Comparison of ENCODE assay signal across 9 mouse cellular contexts in genomic region chr2:131955264-131955663, GRCm38 (mm10). TPM values are rescaled to one million over a fixed set of nuclear protein-coding genes. Genes with fewer than 3 reads are reported as not detected.
A peak's percentile ranks its signal among the peaks of the same experiment; 100 is the strongest.
DNase-seq lines count a peak whose midpoint lies in the region; ATAC-seq lines count a peak whose summit lies in the region.
"Had no signal": no experiment of that assay in that cellular context is flagged by ENCODE, and none has a peak within 500 bp of the region (broad histone marks: within the 10 kb centered on the region; RNA-seq: fewer than 3 reads in every experiment).

No protein-coding gene starts in this region.

- peaks cover 27% of the 10 kb centered on the region for H3K4me1 ChIP-seq in forebrain, embryonic 10.5 days
- peaks cover 4% of the 10 kb centered on the region; the same call in 1 of the 2 replicates for H3K4me1 ChIP-seq in liver, embryonic 16.5 days (ENCODE audit: control insufficient read depth, low read depth, low read length)
- H3K4me1 ChIP-seq in neural tube, embryonic 11.5 days (ENCODE audit: control insufficient read depth, insufficient read depth, low read length) = no peaks in the 10 kb centered on the region

- no peak overlapping the region for H3K9ac ChIP-seq in liver, embryonic 16.5 days (ENCODE audit: low read depth, low read length)
- no peak overlapping the region for H3K9ac ChIP-seq in neural tube, embryonic 11.5 days (ENCODE audit: low read length)

- WGBS in forebrain, embryonic 10.5 days = 9% methylated on average over 17 of the region's 17 CpGs
- 3% methylated on average over 17 of the region's 17 CpGs for WGBS in liver, embryonic 16.5 days (ENCODE audit: insufficient replicate concordance)
- 7% methylated on average over 17 of the region's 17 CpGs for WGBS in neural tube, embryonic 11.5 days

- intact Hi-C loops in left cerebral cortex, postnatal 4 days (cut with DNase I) = no loop called here

- no peaks in the 10 kb centered on the region for H3K36me3 ChIP-seq in forebrain, embryonic 10.5 days (replicated peaks)
- H3K36me3 ChIP-seq in liver, embryonic 16.5 days (ENCODE audit: control insufficient read depth, insufficient read depth) = no peaks in the 10 kb centered on the region
- no peaks in the 10 kb centered on the region for H3K36me3 ChIP-seq in neural tube, embryonic 11.5 days (ENCODE audit: control insufficient read depth, insufficient read depth, low read length)

- no peak for ATAC-seq in liver, embryonic 16.5 days (ENCODE audit: low read depth)
- peak; percentile 73 for ATAC-seq in neural tube, embryonic 11.5 days (ENCODE audit: insufficient read depth, low FRiP score, low TSS enrichment)

- peaks cover 60% of the 10 kb centered on the region for H3K27me3 ChIP-seq in forebrain, embryonic 10.5 days (ENCODE audit: poor library complexity, severe bottlenecking)
- peaks cover 19% of the 10 kb centered on the region for H3K27me3 ChIP-seq in liver, embryonic 16.5 days (ENCODE audit: control insufficient read depth, insufficient read depth, low read depth, low read length)
- peaks cover 21% of the 10 kb centered on the region for H3K27me3 ChIP-seq in neural tube, embryonic 11.5 days (ENCODE audit: control insufficient read depth, insufficient read depth, low read length)

- peak overlapping the region; percentile 58 for H3K4me2 ChIP-seq in liver, embryonic 16.5 days (ENCODE audit: low read depth, low read length)
- peak overlapping the region; percentile 52 for H3K4me2 ChIP-seq in neural tube, embryonic 11.5 days (ENCODE audit: low read depth)

- no peaks in the 10 kb centered on the region for H3K9me3 ChIP-seq in forebrain, embryonic 10.5 days
- H3K9me3 ChIP-seq in liver, embryonic 16.5 days (replicated peaks; ENCODE audit: control insufficient read depth, low read length) = no peaks in the 10 kb centered on the region
- H3K9me3 ChIP-seq in neural tube, embryonic 11.5 days (ENCODE audit: control insufficient read depth, low read length) = no peaks in the 10 kb centered on the region

- peak overlapping the region; percentile 53 for H3K4me3 ChIP-seq in forebrain, embryonic 10.5 days
- peak overlapping the region; percentile 34 for H3K4me3 ChIP-seq in liver, embryonic 16.5 days (ENCODE audit: low read depth, low read length)
- peak overlapping the region; percentile 24; the same call in 1 of the 2 replicates for H3K4me3 ChIP-seq in neural tube, embryonic 11.5 days (ENCODE audit: low read depth, low read length)

- peak; percentile 37 for DNase-seq in B cell, adult 2 months
- peak; percentile 74 for DNase-seq in ES-CJ7 (ENCODE audit: low read depth, low spot score)
- DNase-seq in forebrain, embryonic 10.5 days (ENCODE audit: extremely low spot score, low spot score) = peak; percentile 35
- DNase-seq in induced T-regulatory cell, adult 2 months (ENCODE audit: low read depth) = peak; percentile 58
- DNase-seq in neural tube, embryonic 11.5 days (ENCODE audit: low spot score) = peak; percentile 38
- no peak for DNase-seq in left cerebral cortex, postnatal 4 days
- DNase-seq in layer of hippocampus, adult 18-20 months (ENCODE audit: low spot score in 2 of 2) = no peak

- H3K27ac ChIP-seq in forebrain, embryonic 10.5 days = no peak overlapping the region
- no peak overlapping the region for H3K27ac ChIP-seq in liver, embryonic 16.5 days (ENCODE audit: low read length)
- no peak overlapping the region for H3K27ac ChIP-seq in neural tube, embryonic 11.5 days (ENCODE audit: low read depth, low read length)

RNA-seq across cellular contexts. Expression of gene Prnd, which starts 4.6 kb away (rescaled TPM):
- polyA plus RNA-seq in forebrain, embryonic 10.5 days (2016; fragmentation: Nextera tagmentation; extraction: Ambion mirVana) = 3.9 and 4.2 TPM in 2 replicates
- 0.25 and 0.54 TPM in 2 replicates for polyA plus RNA-seq in liver, embryonic 16.5 days (2015; fragmentation: Nextera tagmentation; extraction: Ambion mirVana)
- 6.2 and 8.5 TPM in 2 replicates for polyA plus RNA-seq in neural tube, embryonic 11.5 days (2014; fragmentation: Nextera tagmentation; extraction: Ambion mirVana)
- 10 to 100 TPM in 1 of 2 experiments, 1 to 10 TPM in 1; 8.1 to 10.0 TPM for total RNA-seq in left cerebral cortex, postnatal 4 days (2021)
- total RNA-seq in layer of hippocampus, adult 18-20 months (2021) = not detected

RNA-seq across cellular contexts. Expression of gene Prn, which starts 45.5 kb away (rescaled TPM):
- polyA plus RNA-seq in forebrain, embryonic 10.5 days (2016; fragmentation: Nextera tagmentation; extraction: Ambion mirVana) = not detected in 2 replicates
- polyA plus RNA-seq in liver, embryonic 16.5 days (2015; fragmentation: Nextera tagmentation; extraction: Ambion mirVana) = not detected in 2 replicates
- polyA plus RNA-seq in neural tube, embryonic 11.5 days (2014; fragmentation: Nextera tagmentation; extraction: Ambion mirVana) = 0.62 TPM in 1 of 2 replicates, not detected in the other
- total RNA-seq in left cerebral cortex, postnatal 4 days (2021) = 1 to 10 TPM in 1 of 2 experiments, not detected in 1; 1.1 TPM
- total RNA-seq in layer of hippocampus, adult 18-20 months (2021) = not detected
- total RNA-seq: gastrocnemius, postnatal 4 days had no signal

RNA-seq across cellular contexts. Expression of gene Prnp, which starts 45.5 kb away (rescaled TPM):
- polyA plus RNA-seq in forebrain, embryonic 10.5 days (2016; fragmentation: Nextera tagmentation; extraction: Ambion mirVana) = 19.6 and 23.2 TPM in 2 replicates
- polyA plus RNA-seq in liver, embryonic 16.5 days (2015; fragmentation: Nextera tagmentation; extraction: Ambion mirVana) = 27.7 and 29.3 TPM in 2 replicates
- 31.7 and 33.1 TPM in 2 replicates for polyA plus RNA-seq in neural tube, embryonic 11.5 days (2014; fragmentation: Nextera tagmentation; extraction: Ambion mirVana)
- total RNA-seq in left cerebral cortex, postnatal 4 days (2021) = 100 to 1,000 TPM; 227 to 254 TPM
- 1,000 to 10,000 TPM; 1,102 to 1,107 TPM for total RNA-seq in layer of hippocampus, adult 18-20 months (2021)

Comparison
In these comparisons a context has a peak if more than half of its experiments do, and no peak if none do; other contexts are left out.
1. DNase-seq: peak in B cell, adult 2 months (2 of 2), ES-CJ7 (single experiment), forebrain, embryonic 10.5 days (single experiment), induced T-regulatory cell, adult 2 months (single experiment) and neural tube, embryonic 11.5 days (single experiment); none in left cerebral cortex, postnatal 4 days (single experiment) and layer of hippocampus, adult 18-20 months (0 of 2).
2. Peak in every context shown above with its lines, with median percentiles within 50 percentile points of each other: H3K4me3 ChIP-seq.